Mouse (Mus musculus): ENCODE measurements around the gene Cdc42ep4.

GRCm38 (mm10) chr11:113739213-113739612 is 12.5 kb downstream of the Cdc42ep4 start:
- TF ChIP-seq HCFC1 (IDR thresholded peaks at IDR 0.05; ENCODE audit: borderline replicate concordance, insufficient read depth, low read length) (no peak), MAFK (IDR thresholded peaks at IDR 0.05; ENCODE audit: insufficient read depth, low read depth, low read length) (no peak), ZC3H11A (IDR thresholded peaks at IDR 0.05; ENCODE audit: borderline replicate concordance, low read depth, low read length) (no peak), CHD2 (IDR thresholded peaks at IDR 0.05; ENCODE audit: low read depth, low read length) (no peak), ZNF384 (IDR thresholded peaks at IDR 0.05; ENCODE audit: low read depth, low read length) (no peak)
